Mouse (Mus musculus) lung, postnatal 36 days (tissue): Measurements from ENCODE around the gene Apbb1.

ENCODE experiments used
- DNase-seq: peaks from one replicate; pipeline ENCODE4 v3.0.0; 2022; ENCODE audit warnings: mixed read lengths

The Apbb1 gene

DNA sequence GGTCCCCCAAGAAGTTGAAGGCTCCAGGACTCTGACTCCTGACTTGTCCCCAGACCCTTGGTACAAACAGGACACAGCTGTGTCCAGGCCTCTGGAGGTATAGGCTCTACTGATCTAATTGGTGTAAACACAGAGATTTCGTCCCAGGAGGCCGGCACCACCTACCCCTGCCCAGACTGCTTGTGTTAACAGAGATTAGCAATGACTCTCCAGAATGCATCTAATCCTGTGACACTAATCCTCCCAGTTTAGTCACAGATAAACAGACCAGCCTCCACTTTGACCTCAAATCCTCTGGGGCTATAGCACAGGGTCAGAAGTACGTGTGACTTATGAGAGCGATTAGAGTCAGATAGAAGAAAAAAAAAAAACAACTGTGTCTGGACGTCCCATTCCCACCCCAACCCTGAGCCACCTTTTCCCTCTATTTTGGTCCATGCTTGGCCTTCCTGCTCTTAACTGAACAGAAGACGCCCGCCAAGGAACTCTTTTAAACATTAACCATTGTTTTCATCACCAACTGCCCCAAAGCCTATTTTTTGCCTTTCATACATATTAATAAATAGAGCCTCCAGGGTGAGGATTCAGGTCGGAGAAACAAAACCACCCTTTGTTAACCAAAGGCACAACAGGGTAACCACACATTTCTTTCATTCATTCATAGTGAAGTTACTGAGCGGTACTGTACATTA, 64.6 kb downstream of the Apbb1 start:
- DNase-seq = no peak

DNA sequence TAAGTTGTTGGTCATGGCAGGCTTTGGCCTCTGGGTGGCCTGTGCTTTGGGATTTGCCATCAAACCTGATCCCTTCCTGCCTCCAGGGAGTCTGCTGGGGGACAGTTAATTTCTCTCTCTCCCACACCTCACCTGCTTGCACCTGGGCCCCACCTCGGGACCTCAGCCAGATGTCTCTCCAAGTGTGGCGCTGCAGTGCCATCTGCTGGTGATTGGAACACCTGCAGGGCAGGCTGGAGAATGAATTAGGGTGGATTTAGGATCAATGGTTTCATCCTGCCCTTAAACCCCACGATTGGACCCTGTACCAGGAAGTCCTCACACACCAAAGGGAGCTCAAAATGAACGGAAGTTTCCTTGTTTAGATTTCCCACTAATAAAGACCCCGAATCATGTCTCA, 66.3 kb downstream of the Apbb1 start:
- DNase-seq = peak; percentile 68

DNA sequence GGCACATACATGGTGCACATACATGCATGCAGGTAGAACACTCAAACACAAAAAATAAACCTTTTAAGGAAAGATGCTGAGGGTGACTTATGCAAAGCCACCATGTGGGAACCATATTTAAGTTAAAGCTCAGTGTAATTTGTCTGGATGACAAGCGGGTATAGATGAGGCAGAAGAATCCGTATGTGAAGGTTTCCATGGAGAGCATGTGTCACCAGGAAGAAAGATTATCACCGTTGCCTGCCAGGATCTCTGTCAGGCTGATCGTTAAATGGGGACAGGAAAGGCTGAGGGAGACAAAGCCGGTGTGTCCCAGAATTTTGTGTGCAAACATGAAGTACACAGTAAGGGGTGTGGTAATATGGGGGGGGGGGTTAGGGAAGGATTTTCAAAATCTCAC, 66.9 kb downstream of the Apbb1 start:
- DNase-seq = no peak

DNA sequence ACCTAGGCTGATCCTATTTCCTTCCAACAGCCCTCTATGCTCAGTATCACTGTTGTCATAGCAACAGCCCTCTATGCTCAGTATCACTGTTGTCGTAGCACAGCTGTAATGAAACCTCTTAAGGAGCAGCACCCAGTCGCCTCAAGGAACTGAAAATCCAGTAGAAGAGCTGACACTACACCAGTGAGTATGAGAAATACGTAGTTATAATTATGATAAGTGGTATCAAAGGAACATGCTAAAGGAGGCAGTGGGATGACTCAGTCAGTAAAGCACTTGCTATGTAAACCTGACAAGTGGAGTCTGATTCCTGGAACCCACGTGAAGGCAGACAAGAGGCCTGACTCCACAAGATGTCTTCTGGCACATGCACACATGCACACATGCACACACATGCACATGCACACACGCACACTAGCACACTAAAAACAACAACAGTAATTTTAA, 67.6 kb downstream of the Apbb1 start:
- DNase-seq = peak; percentile 11

DNA sequence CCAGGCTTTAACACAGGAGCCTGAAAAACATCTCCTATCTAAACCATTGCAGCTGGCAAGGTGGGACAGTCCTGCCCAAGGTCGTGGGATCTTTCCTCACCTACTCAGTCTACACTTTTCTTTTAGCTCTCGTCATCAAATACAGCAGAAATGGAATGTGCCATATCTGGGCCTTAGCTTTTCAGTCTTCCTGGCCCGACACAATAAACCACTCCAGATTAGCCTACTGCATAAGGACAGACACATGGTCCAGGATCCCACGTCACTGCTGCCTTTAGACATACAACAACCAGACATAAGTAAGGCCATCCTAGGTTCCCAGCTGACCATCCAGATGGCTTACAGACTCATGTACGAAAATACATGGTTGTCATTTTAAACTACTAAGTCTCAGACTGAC, 71.3 kb downstream of the Apbb1 start:
- no peak for DNase-seq
